Mouse (Mus musculus) liver, embryonic 14.5 days (tissue): ENCODE results near the gene Adgrb3. TPM values are rescaled to one million over a fixed set of nuclear protein-coding genes. Genes with fewer than 3 reads are reported as not detected.
"Not testable (repeated sequence)": the region's sequence is repeated elsewhere in the genome, so short reads cannot be mapped to it uniquely, and the experiment has no call there.

Experiments used
- ATAC-seq: fragments of 200-750 bp; cut with Nextera tagmentation; 2 replicates; pipeline ENCODE4 v1.8.0; 2017; ENCODE audit warnings: moderate number of reproducible peaks, mild to moderate bottlenecking, moderate library complexity; ENCODE audit not compliant: insufficient read depth
- DNase-seq, 3 experiments: peaks; one replicate each; pipeline ENCODE4 v3.0.0-alpha.2; 2012 to 2013; ENCODE audit warnings: low read depth in 3 of 3, low spot score in 3 of 3
- H3K27ac ChIP-seq: fragments of 300-500 bp; sonication (generic); 2 replicates; pipeline ENCODE4 v1.5.1; 2014; ENCODE audit warnings: moderate library complexity, mild to moderate bottlenecking, control low read depth, inconsistent platforms
- H3K27me3 ChIP-seq: fragments of 300-500 bp; sonication (generic); 2 replicates; pipeline ENCODE4 v1.6.1; 2014; ENCODE audit warnings: mild to moderate bottlenecking, low read length, moderate library complexity; ENCODE audit not compliant: control insufficient read depth, insufficient read depth
- H3K36me3 ChIP-seq: fragments of 300-500 bp; sonication (generic); replicated peaks from 2 replicates; pipeline ENCODE4 v1.6.1; 2014; ENCODE audit warnings: low read depth; ENCODE audit not compliant: control insufficient read depth, insufficient read depth
- H3K4me1 ChIP-seq, 2 experiments: fragments of 200-500 bp in 1 of 2; fragments of 300-500 bp in 1 of 2; sonication (generic) in 1 of 2; replicated peaks; 2 replicates each; pipeline ENCODE4 v1.6.1; 2012 to 2014; ENCODE audit warnings: antibody characterized with exemption in 1 of 2, inconsistent platforms in 1 of 2, low read length in 1 of 2; ENCODE audit not compliant: control insufficient read depth in 2 of 2, insufficient read depth in 2 of 2
- H3K4me2 ChIP-seq: fragments of 300-500 bp; sonication (generic); 2 replicates; pipeline ENCODE4 v1.6.1; 2014; ENCODE audit warnings: low read depth, mild to moderate bottlenecking, control low read depth, moderate library complexity
- H3K4me3 ChIP-seq, 2 experiments: fragments of 200-500 bp in 1 of 2; fragments of 300-500 bp in 1 of 2; sonication (generic) in 1 of 2; 2 replicates each; pipeline ENCODE4 v1.5.1; 2012 to 2014; ENCODE audit warnings: low read depth in 2 of 2, low read length in 2 of 2, mild to moderate bottlenecking in 2 of 2, control low read depth in 1 of 2, inconsistent platforms in 1 of 2, moderate library complexity in 1 of 2; ENCODE audit not compliant: insufficient read depth in 1 of 2
- H3K9ac ChIP-seq: fragments of 300-500 bp; sonication (generic); replicated peaks from 2 replicates; pipeline ENCODE4 v1.6.1; 2014; ENCODE audit warnings: mild to moderate bottlenecking, control low read depth, moderate library complexity
- H3K9me3 ChIP-seq: fragments of 300-500 bp; sonication (generic); 2 replicates; pipeline ENCODE4 v1.6.1; 2016; ENCODE audit warnings: low read length, mixed read lengths; ENCODE audit not compliant: control insufficient read depth
- CTCF ChIP-seq: IDR thresholded peaks from 2 replicates; pipeline ENCODE4 v1.5.1; 2016; ENCODE audit warnings: antibody characterized with exemption, low read depth, control low read depth
- EP300 ChIP-seq: IDR thresholded peaks from 2 replicates; pipeline ENCODE4 v1.6.1; 2016; ENCODE audit warnings: antibody characterized with exemption, low read depth
- WGBS: fragments of 180-500 bp; shearing (Covaris S2); extraction: QIAGEN DNeasy Blood & Tissue Kit; methylation state at CpG from one replicate; pipeline ENCODE4 v1.1.7; 2014; ENCODE audit not compliant: insufficient replicate concordance; 5-methylcytosine and 5-hydroxymethylcytosine counted together
- polyA plus RNA-seq, 2 experiments: library from polyadenylated mRNA; depleted of rRNA in 1 of 2; stranded (reverse) in 1 of 2; unstranded in 1 of 2; fragments of >200 nt; fragmentation: Nextera tagmentation in 1 of 2; extraction: Ambion mirVana in 1 of 2; gene quantifications; 2 replicates each; pipeline versions ENCODE4 v1.2.1 to v1.2.3; 2012 to 2014

Adgrb3 gene
- polyA plus RNA-seq, 2 experiments, result 0.02 to 0.03 TPM

DNA sequence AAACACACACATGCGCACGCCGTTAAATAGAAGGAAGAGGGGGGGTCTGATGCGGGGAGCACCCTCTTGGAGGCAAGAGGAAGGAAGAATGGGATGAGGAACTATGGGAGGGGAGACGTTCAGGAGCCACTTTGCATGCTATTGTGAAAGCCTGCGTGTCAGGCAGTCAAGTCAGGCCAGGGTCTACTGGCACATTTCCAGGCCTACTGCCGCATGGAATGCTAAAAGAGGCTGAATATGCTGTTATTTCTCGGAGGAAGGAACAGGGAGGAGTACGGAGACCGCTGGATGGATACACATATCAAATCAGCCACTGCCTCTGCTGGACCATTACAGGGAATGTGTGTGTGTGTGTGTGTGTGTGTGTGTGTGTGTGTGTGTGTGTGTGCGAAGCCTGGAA lies 355.0 kb downstream of the Adgrb3 start:
- H3K4me2 ChIP-seq, result no peak overlapping the region
- no peaks in the 10 kb centered on the region for H3K36me3 ChIP-seq
- no peak for DNase-seq
- H3K4me3 ChIP-seq, result no peak overlapping the region
- WGBS, result 55% methylated on average over 11 of the region's 11 CpGs
- H3K27ac ChIP-seq, result no peak overlapping the region
- no peaks in the 10 kb centered on the region for H3K9me3 ChIP-seq
- TF ChIP-seq EP300 (no peak), CTCF (no peak)
- H3K9ac ChIP-seq, result no peak overlapping the region
- H3K4me1 ChIP-seq, result no peaks in the 10 kb centered on the region
- no peak for ATAC-seq
- no peaks in the 10 kb centered on the region for H3K27me3 ChIP-seq

GRCm38 (mm10) chr1:25471612-25472011 lies 357.9 kb downstream of the Adgrb3 start:
- not testable (repeated sequence) for H3K9ac ChIP-seq, H3K4me1 ChIP-seq, H3K36me3 ChIP-seq, H3K27ac ChIP-seq, ATAC-seq, H3K9me3 ChIP-seq, H3K4me3 ChIP-seq, H3K27me3 ChIP-seq, H3K4me2 ChIP-seq, DNase-seq
- TF ChIP-seq CTCF, result peak; percentile 21; the same call in 1 of the 2 replicates
- 34% methylated on average over 2 of the region's 2 CpGs for WGBS

DNA sequence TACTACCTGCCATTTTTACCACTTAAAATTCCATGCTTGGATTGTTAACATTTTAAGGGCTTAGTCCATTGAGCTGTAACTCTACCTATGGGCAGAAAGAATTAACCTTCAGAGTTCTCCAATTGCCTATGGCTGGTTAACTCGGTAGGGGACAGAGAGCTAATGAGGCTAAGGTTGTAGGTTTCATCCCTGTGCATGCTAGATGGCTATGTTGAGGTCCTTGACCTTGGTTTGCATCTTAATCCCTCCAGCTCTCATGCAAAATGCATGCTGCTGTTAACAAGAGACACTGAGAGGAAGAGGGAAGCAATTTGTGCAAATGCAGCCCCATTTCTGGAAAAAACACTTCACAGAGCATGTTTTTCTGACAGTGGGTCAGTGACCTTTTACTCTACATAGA lies 366.9 kb downstream of the Adgrb3 start:
- Histone ChIP-seq H3K4me3 (no peak overlapping the region), H3K27ac (no peak overlapping the region), H3K4me2 (no peak overlapping the region), H3K27me3 (no peaks in the 10 kb centered on the region), H3K36me3 (no peaks in the 10 kb centered on the region), H3K9me3 (no peaks in the 10 kb centered on the region), H3K9ac (no peak overlapping the region), H3K4me1 (no peaks in the 10 kb centered on the region)
- TF ChIP-seq EP300 (no peak), CTCF (no peak)
- 27% methylated on average over 1 of the region's 1 CpGs for WGBS
- DNase-seq (no peak), ATAC-seq (no peak)

- H3K4me3 ChIP-seq, result no peak overlapping the region
- DNase-seq (no peak), ATAC-seq (no peak)
- H3K27ac ChIP-seq, result no peak overlapping the region
- H3K36me3 ChIP-seq, result no peaks in the 10 kb centered on the region
- no peaks in the 10 kb centered on the region for H3K4me1 ChIP-seq
- TF ChIP-seq CTCF (no peak), EP300 (no peak)
- 38% methylated on average over 2 of the region's 2 CpGs for WGBS
- no peak overlapping the region for H3K9ac ChIP-seq
- no peak overlapping the region for H3K4me2 ChIP-seq
- no peaks in the 10 kb centered on the region for H3K9me3 ChIP-seq
- no peaks in the 10 kb centered on the region for H3K27me3 ChIP-seq
These were observed 394.0 kb downstream of the Adgrb3 start for GRCm38 (mm10) chr1:25435506-25435905.

- Histone ChIP-seq H3K4me1 (no peaks in the 10 kb centered on the region), H3K4me2 (no peak overlapping the region), H3K36me3 (no peaks in the 10 kb centered on the region), H3K9ac (no peak overlapping the region), H3K27ac (no peak overlapping the region), H3K27me3 (no peaks in the 10 kb centered on the region), H3K4me3 (no peak overlapping the region), H3K9me3 (no peaks in the 10 kb centered on the region)
- DNase-seq (no peak), ATAC-seq (no peak)
- 62% methylated on average over 16 of the region's 16 CpGs for WGBS
- TF ChIP-seq EP300 (no peak), CTCF (no peak)
These were observed 399.2 kb downstream of the Adgrb3 start for GRCm38 (mm10) chr1:25430219-25430862.
